Mouse (Mus musculus): ENCODE data around the gene Fbxw4. TPM values are rescaled to one million over a fixed set of nuclear protein-coding genes. Genes with fewer than 3 reads are reported as not detected.

Gene Fbxw4
- polyA plus RNA-seq, 1 experiment from 2014 or later = 2.8 TPM

GRCm38 (mm10) chr19:45646866-45647265 lies 13.2 kb downstream of the Fbxw4 start:
- Histone ChIP-seq H3K4me2 (ENCODE audit: low read depth, low read length) (no peak overlapping the region), H3K27me3 (ENCODE audit: control insufficient read depth, insufficient read depth, low read length) (no peaks in the 10 kb centered on the region), H3K4me1 (ENCODE audit: control insufficient read depth, insufficient read depth, low read length) (peaks cover 2% of the 10 kb centered on the region; the same call in 1 of the 2 replicates), H3K9ac (ENCODE audit: low read length) (no peak overlapping the region), H3K27ac (ENCODE audit: low read length) (no peak overlapping the region), H3K4me3 (replicated peaks; ENCODE audit: low read length) (no peak overlapping the region), H3K36me3 (ENCODE audit: control insufficient read depth, insufficient read depth, low read length) (no peaks in the 10 kb centered on the region), H3K9me3 (replicated peaks; ENCODE audit: control insufficient read depth, low read length) (no peaks in the 10 kb centered on the region)
- WGBS = 55% methylated on average over 4 of the region's 4 CpGs
- no peak for ATAC-seq (ENCODE audit: insufficient read depth, low FRiP score)

GRCm38 (mm10) chr19:45640691-45641090 lies 19.4 kb downstream of the Fbxw4 start:
- Histone ChIP-seq H3K4me3 (replicated peaks; ENCODE audit: low read length) (no peak overlapping the region), H3K4me1 (ENCODE audit: control insufficient read depth, insufficient read depth, low read length) (no peaks in the 10 kb centered on the region), H3K27me3 (ENCODE audit: control insufficient read depth, insufficient read depth, low read length) (no peaks in the 10 kb centered on the region), H3K9me3 (replicated peaks; ENCODE audit: control insufficient read depth, low read length) (no peaks in the 10 kb centered on the region), H3K9ac (ENCODE audit: low read length) (no peak overlapping the region), H3K4me2 (ENCODE audit: low read depth, low read length) (no peak overlapping the region), H3K36me3 (ENCODE audit: control insufficient read depth, insufficient read depth, low read length) (no peaks in the 10 kb centered on the region), H3K27ac (ENCODE audit: low read length) (no peak overlapping the region)
- 83% methylated on average over 7 of the region's 7 CpGs for WGBS
- no peak for ATAC-seq (ENCODE audit: insufficient read depth, low FRiP score)

- no peak overlapping the region for H3K27ac ChIP-seq (ENCODE audit: low read length)
- no peak overlapping the region for H3K9ac ChIP-seq (ENCODE audit: low read length)
- H3K27me3 ChIP-seq (ENCODE audit: control insufficient read depth, insufficient read depth, low read length) = no peaks in the 10 kb centered on the region
- H3K4me1 ChIP-seq (ENCODE audit: control insufficient read depth, insufficient read depth, low read length) = no peaks in the 10 kb centered on the region
- WGBS = 59% methylated on average over 5 of the region's 5 CpGs
- H3K4me2 ChIP-seq (ENCODE audit: low read depth, low read length) = no peak overlapping the region
- H3K36me3 ChIP-seq (ENCODE audit: control insufficient read depth, insufficient read depth, low read length) = no peaks in the 10 kb centered on the region
- H3K4me3 ChIP-seq (replicated peaks; ENCODE audit: low read length) = no peak overlapping the region
- no peaks in the 10 kb centered on the region for H3K9me3 ChIP-seq (replicated peaks; ENCODE audit: control insufficient read depth, low read length)
- no peak for ATAC-seq (ENCODE audit: insufficient read depth, low FRiP score)
Measured at GRCm38 (mm10) chr19:45635960-45636359, 24.2 kb downstream of the Fbxw4 start.

- Histone ChIP-seq H3K36me3 (ENCODE audit: control insufficient read depth, insufficient read depth, low read length) (no peaks in the 10 kb centered on the region), H3K4me3 (replicated peaks; ENCODE audit: low read length) (no peak overlapping the region), H3K9ac (ENCODE audit: low read length) (no peak overlapping the region), H3K9me3 (replicated peaks; ENCODE audit: control insufficient read depth, low read length) (no peaks in the 10 kb centered on the region), H3K27me3 (ENCODE audit: control insufficient read depth, insufficient read depth, low read length) (no peaks in the 10 kb centered on the region), H3K27ac (ENCODE audit: low read length) (no peak overlapping the region), H3K4me1 (ENCODE audit: control insufficient read depth, insufficient read depth, low read length) (no peaks in the 10 kb centered on the region), H3K4me2 (ENCODE audit: low read depth, low read length) (no peak overlapping the region)
- no peak for ATAC-seq (ENCODE audit: insufficient read depth, low FRiP score)
- WGBS = 19% methylated on average over 3 of the region's 3 CpGs
Measured at GRCm38 (mm10) chr19:45631584-45631983, 28.5 kb downstream of the Fbxw4 start.

GRCm38 (mm10) chr19:45630953-45631352 lies 29.2 kb downstream of the Fbxw4 start:
- Histone ChIP-seq H3K9me3 (replicated peaks; ENCODE audit: control insufficient read depth, low read length) (no peaks in the 10 kb centered on the region), H3K27me3 (ENCODE audit: control insufficient read depth, insufficient read depth, low read length) (no peaks in the 10 kb centered on the region), H3K27ac (ENCODE audit: low read length) (no peak overlapping the region), H3K4me2 (ENCODE audit: low read depth, low read length) (no peak overlapping the region), H3K4me3 (replicated peaks; ENCODE audit: low read length) (no peak overlapping the region), H3K36me3 (ENCODE audit: control insufficient read depth, insufficient read depth, low read length) (no peaks in the 10 kb centered on the region), H3K4me1 (ENCODE audit: control insufficient read depth, insufficient read depth, low read length) (no peaks in the 10 kb centered on the region), H3K9ac (ENCODE audit: low read length) (no peak overlapping the region)
- 42% methylated on average over 5 of the region's 5 CpGs for WGBS
- ATAC-seq (ENCODE audit: insufficient read depth, low FRiP score) = no peak

GRCm38 (mm10) chr19:45629219-45629618 lies 30.9 kb downstream of the Fbxw4 start:
- no peak overlapping the region for H3K9ac ChIP-seq (ENCODE audit: low read length)
- no peak overlapping the region for H3K4me3 ChIP-seq (replicated peaks; ENCODE audit: low read length)
- H3K27ac ChIP-seq (ENCODE audit: low read length) = no peak overlapping the region
- no peak for ATAC-seq (ENCODE audit: insufficient read depth, low FRiP score)
- no peaks in the 10 kb centered on the region for H3K9me3 ChIP-seq (replicated peaks; ENCODE audit: control insufficient read depth, low read length)
- no peak overlapping the region for H3K4me2 ChIP-seq (ENCODE audit: low read depth, low read length)
- no peaks in the 10 kb centered on the region for H3K27me3 ChIP-seq (ENCODE audit: control insufficient read depth, insufficient read depth, low read length)
- H3K4me1 ChIP-seq (ENCODE audit: control insufficient read depth, insufficient read depth, low read length) = no peaks in the 10 kb centered on the region
- no peaks in the 10 kb centered on the region for H3K36me3 ChIP-seq (ENCODE audit: control insufficient read depth, insufficient read depth, low read length)
- 93% methylated on average over 3 of the region's 3 CpGs for WGBS

- Histone ChIP-seq H3K27me3 (ENCODE audit: control insufficient read depth, insufficient read depth, low read length) (no peaks in the 10 kb centered on the region), H3K9me3 (replicated peaks; ENCODE audit: control insufficient read depth, low read length) (no peaks in the 10 kb centered on the region), H3K27ac (ENCODE audit: low read length) (no peak overlapping the region), H3K36me3 (ENCODE audit: control insufficient read depth, insufficient read depth, low read length) (no peaks in the 10 kb centered on the region), H3K4me2 (ENCODE audit: low read depth, low read length) (no peak overlapping the region), H3K4me3 (replicated peaks; ENCODE audit: low read length) (no peak overlapping the region), H3K9ac (ENCODE audit: low read length) (no peak overlapping the region), H3K4me1 (ENCODE audit: control insufficient read depth, insufficient read depth, low read length) (no peaks in the 10 kb centered on the region)
- 41% methylated on average over 6 of the region's 6 CpGs for WGBS
- no peak for ATAC-seq (ENCODE audit: insufficient read depth, low FRiP score)
Measured at GRCm38 (mm10) chr19:45628649-45629048, 31.5 kb downstream of the Fbxw4 start.

- H3K27me3 ChIP-seq (ENCODE audit: control insufficient read depth, insufficient read depth, low read length) = no peaks in the 10 kb centered on the region
- H3K36me3 ChIP-seq (ENCODE audit: control insufficient read depth, insufficient read depth, low read length) = no peaks in the 10 kb centered on the region
- H3K4me1 ChIP-seq (ENCODE audit: control insufficient read depth, insufficient read depth, low read length) = no peaks in the 10 kb centered on the region
- H3K4me3 ChIP-seq (replicated peaks; ENCODE audit: low read length) = no peak overlapping the region
- no peak overlapping the region for H3K9ac ChIP-seq (ENCODE audit: low read length)
- no peak overlapping the region for H3K27ac ChIP-seq (ENCODE audit: low read length)
- no peaks in the 10 kb centered on the region for H3K9me3 ChIP-seq (replicated peaks; ENCODE audit: control insufficient read depth, low read length)
- no peak overlapping the region for H3K4me2 ChIP-seq (ENCODE audit: low read depth, low read length)
- ATAC-seq (ENCODE audit: insufficient read depth, low FRiP score) = no peak
- 22% methylated on average over 3 of the region's 3 CpGs for WGBS
Measured at GRCm38 (mm10) chr19:45627036-45627435, 33.1 kb downstream of the Fbxw4 start.

GRCm38 (mm10) chr19:45623710-45624109 lies 36.4 kb downstream of the Fbxw4 start:
- no peaks in the 10 kb centered on the region for H3K9me3 ChIP-seq (replicated peaks; ENCODE audit: control insufficient read depth, low read length)
- no peaks in the 10 kb centered on the region for H3K36me3 ChIP-seq (ENCODE audit: control insufficient read depth, insufficient read depth, low read length)
- 79% methylated on average over 4 of the region's 4 CpGs for WGBS
- ATAC-seq (ENCODE audit: insufficient read depth, low FRiP score) = no peak
- H3K4me3 ChIP-seq (replicated peaks; ENCODE audit: low read length) = no peak overlapping the region
- H3K27ac ChIP-seq (ENCODE audit: low read length) = no peak overlapping the region
- H3K27me3 ChIP-seq (ENCODE audit: control insufficient read depth, insufficient read depth, low read length) = no peaks in the 10 kb centered on the region
- no peaks in the 10 kb centered on the region for H3K4me1 ChIP-seq (ENCODE audit: control insufficient read depth, insufficient read depth, low read length)
- no peak overlapping the region for H3K4me2 ChIP-seq (ENCODE audit: low read depth, low read length)
- H3K9ac ChIP-seq (ENCODE audit: low read length) = no peak overlapping the region

GRCm38 (mm10) chr19:45622144-45622543 lies 38.0 kb downstream of the Fbxw4 start:
- no peak overlapping the region for H3K4me2 ChIP-seq (ENCODE audit: low read depth, low read length)
- no peaks in the 10 kb centered on the region for H3K27me3 ChIP-seq (ENCODE audit: control insufficient read depth, insufficient read depth, low read length)
- no peak overlapping the region for H3K9ac ChIP-seq (ENCODE audit: low read length)
- 75% methylated on average over 5 of the region's 5 CpGs for WGBS
- no peak overlapping the region for H3K27ac ChIP-seq (ENCODE audit: low read length)
- ATAC-seq (ENCODE audit: insufficient read depth, low FRiP score) = no peak
- no peak overlapping the region for H3K4me3 ChIP-seq (replicated peaks; ENCODE audit: low read length)
- peaks cover 5% of the 10 kb centered on the region; the same call in 1 of the 2 replicates for H3K4me1 ChIP-seq (ENCODE audit: control insufficient read depth, insufficient read depth, low read length)
- H3K36me3 ChIP-seq (ENCODE audit: control insufficient read depth, insufficient read depth, low read length) = no peaks in the 10 kb centered on the region
- no peaks in the 10 kb centered on the region for H3K9me3 ChIP-seq (replicated peaks; ENCODE audit: control insufficient read depth, low read length)

Measured in stomach, embryonic 16.5 days (tissue).